Mouse (Mus musculus) urinary bladder, postnatal 10 days (tissue): Measurements from ENCODE around the gene Ppox.
A peak's percentile ranks its signal among the peaks of the same experiment; 100 is the strongest.

ENCODE experiments used
- DNase-seq: peaks from one replicate; pipeline ENCODE4 v3.0.0; 2022; ENCODE audit warnings: low spot score

The Ppox gene

DNA sequence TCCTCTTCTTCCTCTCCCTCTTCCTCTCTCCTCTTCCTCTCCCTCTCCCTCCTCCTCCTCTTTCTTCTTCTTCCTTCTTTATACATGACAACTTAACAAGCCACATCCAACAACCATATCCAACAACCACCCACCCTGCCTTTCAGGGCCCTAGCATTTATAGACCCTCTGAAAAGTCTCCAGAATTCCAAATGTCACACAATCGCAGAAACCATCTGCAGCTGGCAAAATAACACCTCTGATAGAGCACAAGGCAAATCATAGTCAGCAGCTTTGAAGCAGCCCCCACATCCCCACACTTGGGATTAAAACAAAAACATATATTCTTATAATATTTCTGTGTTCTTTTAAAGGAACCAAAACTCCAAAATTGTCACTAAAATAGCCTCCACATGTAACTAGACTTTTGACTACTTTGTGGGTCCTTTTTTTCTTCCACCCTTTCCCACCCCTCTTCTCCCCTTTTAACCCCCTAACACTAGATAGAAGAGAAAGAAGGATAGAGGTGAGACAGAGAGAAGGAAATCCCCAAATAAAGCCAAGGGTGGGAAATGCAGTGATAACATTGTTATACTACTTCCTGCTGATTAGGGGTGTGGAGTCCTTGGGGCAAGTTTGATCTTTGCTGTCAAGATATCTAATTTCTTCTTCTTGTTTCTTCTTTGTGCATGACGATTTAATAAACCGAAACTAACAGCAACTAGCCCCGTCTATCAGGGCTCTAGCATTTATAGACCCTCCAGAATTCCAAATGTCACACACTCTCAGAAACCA is 14.8 kb downstream of the Ppox start:
- no peak for DNase-seq

GRCm38 (mm10) chr1:171263666-171264461 is 17.1 kb downstream of the Ppox start:
- DNase-seq = no peak

DNA sequence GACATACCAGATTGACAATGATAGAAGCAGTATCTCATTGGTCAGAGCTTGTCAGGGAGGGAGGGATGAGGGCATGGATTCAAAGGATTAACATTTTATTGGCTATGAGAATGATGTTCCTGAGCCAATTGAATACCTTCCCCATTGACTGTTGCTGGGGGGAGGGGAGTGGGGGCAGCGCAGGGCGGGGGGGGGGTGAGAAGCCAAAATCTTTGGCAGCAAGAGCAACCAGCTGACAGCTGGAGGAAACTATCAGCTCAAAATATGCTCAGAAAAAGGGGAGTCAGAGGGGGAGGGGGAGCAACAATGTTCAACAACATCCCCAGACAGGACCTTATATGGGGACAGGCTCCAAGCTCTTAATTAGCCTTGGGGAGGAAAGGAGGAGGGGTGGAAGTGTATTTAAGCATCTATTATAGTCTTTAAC is 17.8 kb downstream of the Ppox start:
- no peak for DNase-seq

DNA sequence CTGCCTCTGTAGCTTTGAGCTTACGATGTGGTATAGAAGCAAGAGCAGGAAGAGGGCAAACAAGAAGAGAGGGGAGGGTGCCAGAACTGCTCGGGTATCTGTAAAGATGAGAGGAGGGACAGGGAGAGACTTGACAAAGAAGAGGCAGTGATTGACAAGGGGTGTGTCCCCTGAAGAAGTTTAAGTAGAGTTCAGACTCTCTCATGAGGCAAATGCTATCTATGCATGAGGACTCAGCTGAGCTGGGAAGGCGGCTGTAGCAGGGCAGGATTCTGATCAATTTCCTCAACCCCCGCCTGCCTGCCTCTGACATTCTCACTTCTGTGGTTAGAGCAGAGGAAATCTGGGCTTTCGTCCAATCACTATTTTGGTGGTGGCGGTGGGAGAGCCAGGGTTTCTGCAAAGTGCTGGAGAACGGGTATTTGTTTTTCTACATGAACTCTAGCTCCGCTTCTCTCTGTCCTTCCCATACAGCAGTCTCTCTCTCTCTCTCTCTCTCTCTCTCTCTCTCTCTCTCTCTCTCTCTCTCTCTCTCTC is 18.3 kb downstream of the Ppox start:
- DNase-seq = no peak

- no peak for DNase-seq
Observed at GRCm38 (mm10) chr1:171260316-171260715, 20.7 kb downstream of the Ppox start.

DNA sequence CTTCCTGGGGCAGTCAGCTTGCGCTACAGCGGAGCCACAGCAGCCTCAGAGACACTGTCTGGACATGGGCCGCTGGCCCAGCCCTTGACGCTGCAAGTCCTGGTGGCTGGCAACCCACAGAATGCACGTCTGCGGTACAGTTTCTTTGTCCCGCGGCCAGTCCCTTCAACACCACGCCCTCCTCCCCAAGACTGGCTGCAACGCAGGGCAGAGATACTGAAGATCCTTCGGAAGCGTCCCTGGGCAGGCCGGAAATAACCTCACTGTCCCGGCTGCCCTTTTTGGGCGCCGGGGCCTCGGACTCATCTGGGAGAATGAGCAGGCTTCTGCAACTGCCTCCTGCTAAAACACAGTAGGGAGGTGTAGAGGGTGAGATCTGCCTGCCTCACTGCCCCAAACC is 22.1 kb downstream of the Ppox start:
- no peak for DNase-seq

- no peak for DNase-seq
Observed at GRCm38 (mm10) chr1:171257781-171258180, 23.2 kb downstream of the Ppox start.

DNA sequence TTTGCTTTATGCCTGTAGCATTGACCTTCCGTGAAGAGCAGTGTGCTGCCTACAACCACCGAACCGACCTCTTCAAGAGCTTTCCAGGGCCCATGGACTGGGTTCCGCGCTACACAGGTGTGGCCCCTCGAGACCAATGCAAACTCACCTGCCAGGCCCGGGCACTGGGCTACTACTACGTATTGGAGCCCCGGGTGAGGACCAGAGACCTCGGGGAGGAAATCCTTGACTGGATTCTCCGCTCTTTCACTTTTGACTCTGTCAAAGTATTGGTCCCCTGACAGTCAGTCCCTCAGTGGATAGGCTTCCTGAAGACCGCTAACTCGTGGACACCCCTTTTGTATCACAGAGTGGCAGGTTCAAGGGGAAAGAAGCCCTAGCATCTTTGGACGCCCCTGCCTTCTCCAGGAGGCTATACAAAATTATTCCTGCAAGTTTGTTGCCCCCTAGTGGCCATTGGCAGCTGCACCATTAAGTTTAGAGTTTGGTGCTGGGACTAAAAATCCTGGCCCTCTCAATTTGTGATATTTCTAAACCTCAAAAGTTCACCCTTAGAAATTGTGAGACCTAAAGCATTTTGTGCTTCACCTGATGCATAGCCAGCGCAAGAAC is 23.9 kb downstream of the Ppox start:
- DNase-seq = no peak

GRCm38 (mm10) chr1:171256095-171256818 is 24.7 kb downstream of the Ppox start:
- no peak for DNase-seq

DNA sequence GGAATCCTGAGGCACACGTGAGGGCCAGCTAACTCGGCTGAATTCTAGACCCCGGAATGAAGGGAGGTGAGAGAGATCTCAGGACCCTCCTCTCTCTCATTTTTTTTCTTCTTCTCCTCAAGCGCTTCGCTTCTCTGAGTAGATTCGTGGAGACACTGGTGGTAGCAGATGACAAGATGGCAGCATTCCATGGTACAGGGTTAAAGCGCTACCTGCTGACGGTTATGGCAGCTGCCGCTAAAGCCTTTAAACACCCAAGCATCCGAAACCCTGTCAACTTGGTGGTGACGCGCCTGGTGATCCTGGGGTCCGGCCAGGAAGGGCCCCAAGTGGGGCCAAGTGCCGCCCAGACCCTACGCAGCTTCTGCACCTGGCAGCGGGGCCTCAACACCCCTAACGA is 28.6 kb downstream of the Ppox start:
- DNase-seq = no peak

- DNase-seq = no peak
Observed at GRCm38 (mm10) chr1:171251594-171252324, 29.2 kb downstream of the Ppox start.

DNA sequence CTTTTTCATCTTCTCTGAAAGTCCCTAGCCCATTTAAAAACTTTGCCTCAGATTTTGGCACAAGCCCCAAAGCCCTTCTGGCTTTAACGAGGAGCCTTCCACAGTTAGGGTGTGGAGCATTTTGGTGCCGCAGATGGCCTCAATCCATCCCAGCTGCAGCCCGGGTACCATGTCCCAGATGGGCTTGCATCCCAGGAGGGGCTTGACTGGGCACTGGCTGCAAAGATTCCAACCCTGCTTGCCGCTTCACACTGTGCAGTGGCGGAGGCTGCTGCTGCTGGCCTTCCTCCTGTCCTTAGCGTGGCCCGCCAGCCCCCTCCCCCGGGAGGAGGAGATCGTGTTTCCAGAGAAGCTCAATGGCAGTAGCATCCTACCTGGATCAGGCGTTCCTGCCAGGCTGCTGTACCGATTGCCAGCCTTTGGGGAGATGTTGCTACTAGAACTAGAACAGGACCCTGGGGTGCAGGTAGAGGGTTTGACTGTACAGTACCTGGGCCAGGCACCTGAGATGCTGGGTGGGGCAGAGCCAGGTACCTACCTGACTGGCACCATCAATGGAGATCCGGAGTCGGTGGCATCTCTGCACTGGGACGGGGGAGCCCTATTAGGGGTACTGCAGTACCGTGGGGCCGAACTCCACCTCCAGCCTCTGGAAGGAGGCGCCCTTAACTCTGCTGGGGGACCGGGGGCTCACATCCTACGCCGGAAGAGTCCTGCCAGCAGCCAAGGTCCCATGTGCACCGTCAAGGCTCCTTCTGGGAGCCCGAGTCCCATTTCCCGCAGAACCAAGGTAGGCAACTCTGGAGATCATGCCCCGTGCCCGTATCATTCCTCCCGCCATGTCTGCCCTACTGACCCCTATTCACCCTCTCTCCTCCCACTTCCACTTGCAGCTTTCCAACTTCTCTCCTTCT is 30.0 kb downstream of the Ppox start, which contains the start of gene Ndufs2:
Ndufs2 (minus strand) TSS at position 709 of the 914 bp plus-strand sequence.
- no peak for DNase-seq

- no peak for DNase-seq
Observed at GRCm38 (mm10) chr1:171249913-171250600, 30.9 kb downstream of the Ppox start, which contains the start of gene Adamts4. Gene Adamts4, plus strand, starts transcription at chr1:171250421.

DNA sequence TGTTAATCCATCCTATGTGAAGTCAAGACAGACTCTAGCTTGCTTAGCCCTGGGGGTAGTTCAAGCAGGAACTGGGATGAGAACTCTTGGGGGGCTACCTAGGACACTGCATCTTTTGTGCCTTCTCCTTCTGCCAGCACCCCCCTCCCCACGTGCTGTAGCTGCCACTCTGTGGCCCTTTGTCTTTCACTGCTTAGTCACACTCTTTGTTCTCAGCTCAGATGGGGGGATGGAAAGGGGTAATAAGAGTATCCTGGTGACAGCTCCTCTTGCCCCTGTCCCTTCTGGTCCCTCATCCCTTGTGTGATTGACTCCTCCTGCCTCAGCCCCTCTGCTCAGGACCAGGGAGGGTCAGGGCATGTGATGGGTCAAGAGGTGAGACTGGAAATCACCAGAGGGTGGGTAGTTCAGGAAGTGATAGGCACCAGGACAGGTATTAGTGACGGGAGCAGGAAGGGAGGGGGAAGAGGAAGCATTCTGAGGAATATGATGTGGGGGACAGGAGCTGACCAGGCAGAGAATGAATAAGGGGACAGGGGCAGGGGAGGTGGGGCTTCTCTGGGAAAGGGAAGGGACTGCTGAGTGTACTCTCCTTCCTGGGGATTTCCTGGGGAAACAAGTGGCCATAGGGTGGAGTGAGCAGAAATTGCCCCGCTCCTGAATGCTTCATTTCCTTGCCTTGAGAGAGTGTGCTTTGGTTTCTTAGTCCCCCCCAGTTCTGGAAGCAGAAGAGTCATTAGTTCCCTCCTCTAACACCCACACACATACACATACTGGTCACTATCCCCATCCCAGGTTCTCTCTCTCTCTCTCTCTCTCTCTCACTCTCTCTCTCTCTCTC is 32.4 kb downstream of the Ppox start:
- DNase-seq = no peak

DNA sequence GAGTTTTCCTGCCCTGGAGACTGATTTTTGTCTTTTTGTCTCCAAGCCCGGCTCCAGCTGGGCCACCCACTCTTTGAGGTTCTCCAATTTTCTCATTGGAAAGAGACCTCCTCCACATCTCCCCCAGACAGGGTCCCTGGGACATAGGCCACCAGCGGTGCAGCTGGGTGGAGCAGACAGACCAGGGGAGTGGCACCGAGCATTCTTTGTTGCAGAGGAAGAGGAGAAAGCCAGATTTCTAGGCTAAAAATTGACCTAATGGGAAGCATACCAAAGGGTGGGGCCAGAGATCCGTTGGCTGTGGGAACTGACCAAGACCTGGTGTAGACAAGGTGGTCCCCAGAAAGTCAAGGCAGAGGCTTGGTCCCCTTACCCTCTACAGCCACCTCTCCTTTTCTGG is 33.1 kb downstream of the Ppox start:
- DNase-seq = no peak

DNA sequence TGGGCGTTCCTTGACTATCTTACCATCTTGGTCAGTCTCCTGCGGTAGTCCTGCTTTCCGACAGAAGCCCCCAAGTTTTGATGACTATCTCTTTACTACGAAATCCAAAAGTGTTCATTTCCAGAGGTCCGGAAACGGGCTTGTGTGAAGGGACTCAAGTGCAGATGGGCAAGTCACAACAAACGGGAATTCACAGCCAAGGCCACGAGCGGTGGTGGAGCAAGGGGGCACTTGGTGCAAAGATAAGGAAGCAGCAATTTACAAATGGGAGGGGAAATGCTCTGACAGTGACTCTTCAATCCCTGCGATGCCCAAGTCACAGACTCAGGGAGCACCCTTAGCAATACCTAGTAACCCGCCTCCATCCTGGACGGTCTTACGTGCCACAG is 33.5 kb downstream of the Ppox start:
- no peak for DNase-seq

- DNase-seq = peak; percentile 79
Observed at GRCm38 (mm10) chr1:171246709-171247452, 34.1 kb downstream of the Ppox start.

DNA sequence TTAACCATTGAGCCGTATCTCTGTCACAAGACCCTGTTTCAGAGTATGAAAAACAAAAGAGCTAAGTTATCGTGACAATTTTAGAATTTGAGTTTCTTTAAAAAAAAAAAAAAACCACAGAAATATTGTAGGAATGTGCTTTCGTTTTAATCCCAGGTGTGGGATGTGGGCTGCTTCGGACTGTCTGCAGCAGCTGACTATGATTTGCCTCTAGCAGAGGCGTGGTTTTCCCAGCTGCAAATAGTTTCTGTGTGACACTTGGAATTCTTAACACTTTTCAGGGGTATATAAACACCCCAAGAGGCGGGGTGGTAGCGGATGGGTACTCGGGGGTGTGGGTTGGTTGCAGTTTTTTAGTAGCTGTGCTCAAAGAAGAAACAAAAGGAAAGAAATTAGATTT is 35.6 kb downstream of the Ppox start:
- DNase-seq = no peak
